Mouse (Mus musculus): ENCODE results near the gene Snapc3. TPM values are rescaled to one million over a fixed set of nuclear protein-coding genes. Genes with fewer than 3 reads are reported as not detected.
A peak's percentile ranks its signal among the peaks of the same experiment; 100 is the strongest.

Gene Snapc3
- total and polyA plus RNA-seq, 3 experiments = 12.0 to 16.9 TPM; not detected in 1

DNA sequence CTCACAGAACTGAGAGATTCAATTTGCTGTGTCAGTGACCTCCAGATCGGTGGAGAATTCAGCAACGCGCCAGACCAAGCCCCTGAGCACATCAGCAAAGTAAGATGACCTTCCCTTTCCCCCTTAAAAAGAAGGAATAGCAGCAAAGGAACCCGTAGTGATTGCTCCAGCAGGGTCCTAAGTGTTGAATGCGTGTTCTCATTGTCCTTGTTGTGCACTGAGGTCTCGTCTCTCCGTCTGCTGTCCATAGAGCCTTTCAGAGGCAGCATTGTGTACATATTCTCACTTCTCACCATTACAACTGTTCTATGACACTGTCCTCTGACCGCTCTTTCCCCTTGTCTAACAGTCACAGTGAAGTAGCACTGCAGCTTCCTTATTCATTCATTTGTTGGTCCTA is 18.9 kb downstream of the Snapc3 start:
- Histone ChIP-seq H3K27ac (ENCODE audit: control insufficient read depth, low read depth, low read length) (no peak overlapping the region), H3K27me3 (ENCODE audit: control insufficient read depth in 1 of 2, insufficient read depth in 2 of 2, low read length in 2 of 2) (no peaks in the 10 kb centered on the region), H3K36me3 (ENCODE audit: control insufficient read depth in 1 of 2, insufficient read depth in 2 of 2, low read length in 2 of 2) (peaks cover 8 to 22% of the 10 kb centered on the region in 2 experiments), H3K4me1 (ENCODE audit: control insufficient read depth in 1 of 2, insufficient read depth in 2 of 2, low read length in 2 of 2) (peaks cover 0 to 2% of the 10 kb centered on the region in 2 experiments; a peak in 2 of 4 replicates), H3K9ac (ENCODE audit: control insufficient read depth, low read depth, low read length, poor library complexity, severe bottlenecking) (no peak overlapping the region), H3K9me3 (replicated peaks; ENCODE audit: insufficient read depth, low read length) (no peaks in the 10 kb centered on the region), H3K79me2 (ENCODE audit: control insufficient read depth, insufficient read depth, low read length, poor library complexity) (no peaks in the 10 kb centered on the region; the same call in 1 of the 2 replicates), H3K4me3 (ENCODE audit: control insufficient read depth in 1 of 2, insufficient read depth in 1 of 2, low read depth in 2 of 2, low read length in 2 of 2) (no peak overlapping the region)
- TF ChIP-seq NRF1 (IDR thresholded peaks at IDR 0.05; ENCODE audit: insufficient read depth, low read depth, low read length, poor library complexity, severe bottlenecking) (no peak), KAT2A (conservative IDR thresholded peaks at IDR 0.05; ENCODE audit: low read depth, low read length) (no peak), MYB (IDR thresholded peaks at IDR 0.05; ENCODE audit: low read depth, low read length) (no peak), TBP (IDR thresholded peaks at IDR 0.05; ENCODE audit: low read depth, low read length) (no peak), SIN3A (IDR thresholded peaks at IDR 0.05; ENCODE audit: low read length) (no peak), USF1 (IDR thresholded peaks at IDR 0.05; ENCODE audit: low read depth, low read length) (no peak), ELF1 (IDR thresholded peaks at IDR 0.05; ENCODE audit: low read depth, low read length) (no peak), MAFK (IDR thresholded peaks at IDR 0.05; ENCODE audit: borderline replicate concordance, low read depth, low read length) (no peak), POLR2AphosphoS5 (IDR thresholded peaks at IDR 0.05; ENCODE audit: borderline replicate concordance, low read depth, low read length) (no peak), ZMIZ1 (IDR thresholded peaks at IDR 0.05; ENCODE audit: low read depth, low read length) (no peak), HCFC1 (IDR thresholded peaks at IDR 0.05; ENCODE audit: low read depth, low read length) (no peak), ZKSCAN1 (IDR thresholded peaks at IDR 0.05; ENCODE audit: low read depth, low read length) (no peak), POLR2A (IDR thresholded peaks at IDR 0.05; ENCODE audit: control insufficient read depth in 1 of 2, insufficient read depth in 1 of 2, low read depth in 1 of 2, low read length in 2 of 2, poor library complexity in 1 of 2) (no peak), CHD1 (IDR thresholded peaks at IDR 0.05; ENCODE audit: low read depth, low read length) (no peak), ZNF384 (IDR thresholded peaks at IDR 0.05; ENCODE audit: low read depth, low read length) (no peak), E2F4 (IDR thresholded peaks at IDR 0.05; ENCODE audit: borderline replicate concordance, low read depth, low read length) (no peak), JUND (IDR thresholded peaks at IDR 0.05; ENCODE audit: low read depth, low read length) (no peak), TAL1 (IDR thresholded peaks at IDR 0.05; ENCODE audit: low read length) (no peak), GABPA (IDR thresholded peaks at IDR 0.05; ENCODE audit: low read depth, low read length) (no peak), POLR2AphosphoS2 (IDR thresholded peaks at IDR 0.05; ENCODE audit: low read length) (no peak)
- no peak for DNase-seq (ENCODE audit: low read depth, low spot score)

DNA sequence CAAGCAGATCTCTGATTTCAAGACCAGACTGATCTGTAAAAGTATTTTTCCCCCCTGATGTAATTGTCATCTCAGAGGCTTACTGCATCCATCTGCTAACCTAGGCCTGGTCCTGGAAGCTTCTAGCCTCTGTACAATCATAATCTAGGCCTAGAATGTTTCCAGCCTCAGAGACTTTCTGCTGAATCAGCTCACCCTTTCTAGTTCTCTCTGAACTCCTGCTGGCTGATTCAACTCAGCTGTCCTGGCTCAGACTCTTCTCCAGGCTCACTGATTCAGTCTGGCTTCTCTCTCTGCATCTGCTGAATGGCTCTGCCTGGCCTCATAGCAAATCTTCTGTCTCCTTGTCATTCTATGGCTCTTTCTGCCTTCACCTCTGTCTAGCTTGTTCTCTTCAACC is 20.6 kb downstream of the Snapc3 start:
- peaks cover 8 to 28% of the 10 kb centered on the region in 2 experiments for H3K36me3 ChIP-seq (ENCODE audit: control insufficient read depth in 1 of 2, insufficient read depth in 2 of 2, low read length in 2 of 2)
- H3K79me2 ChIP-seq (ENCODE audit: control insufficient read depth, insufficient read depth, low read length, poor library complexity) = no peaks in the 10 kb centered on the region
- peaks cover 0 to 2% of the 10 kb centered on the region in 2 experiments; a peak in 2 of 4 replicates for H3K4me1 ChIP-seq (ENCODE audit: control insufficient read depth in 1 of 2, insufficient read depth in 2 of 2, low read length in 2 of 2)

More for the DNA sequence above, 20.6 kb downstream of the Snapc3 start:
- Histone ChIP-seq H3K9me3 (replicated peaks; ENCODE audit: insufficient read depth, low read length) (no peaks in the 10 kb centered on the region), H3K27ac (ENCODE audit: control insufficient read depth, low read depth, low read length) (no peak overlapping the region; the same call in 1 of the 2 replicates), H3K9ac (ENCODE audit: control insufficient read depth, low read depth, low read length, poor library complexity, severe bottlenecking) (no peak overlapping the region), H3K4me3 (ENCODE audit: control insufficient read depth in 1 of 2, insufficient read depth in 1 of 2, low read depth in 2 of 2, low read length in 2 of 2) (no peak overlapping the region), H3K27me3 (ENCODE audit: control insufficient read depth in 1 of 2, insufficient read depth in 2 of 2, low read length in 2 of 2) (no peaks in the 10 kb centered on the region)
- no peak for DNase-seq (ENCODE audit: low read depth, low spot score)
- TF ChIP-seq CTCF (IDR thresholded peaks at IDR 0.05 in 2 of 3, conservative IDR thresholded peaks at IDR 0.05 in 1 of 3; ENCODE audit: control insufficient read depth in 1 of 3, insufficient read depth in 1 of 3, low read depth in 2 of 3, low read length in 3 of 3, poor library complexity in 1 of 3, severe bottlenecking in 1 of 3) = no peak
- TF ChIP-seq MAFK (IDR thresholded peaks at IDR 0.05; ENCODE audit: borderline replicate concordance, low read depth, low read length) = peak; percentile 25; the same call in 1 of the 2 replicates
- no peak for TF ChIP-seq ZC3H11A (IDR thresholded peaks at IDR 0.05; ENCODE audit: low read depth, low read length)
